Mouse (Mus musculus) liver, adult (tissue): ENCODE results near the gene Zcwpw1.

Experiments
- GATA4 ChIP-seq: IDR thresholded peaks from 2 replicates; pipeline ENCODE4 v1.6.1; 2014; ENCODE audit warnings: mild to moderate bottlenecking, low read length; ENCODE audit not compliant: insufficient replicate concordance

The Zcwpw1 gene

DNA sequence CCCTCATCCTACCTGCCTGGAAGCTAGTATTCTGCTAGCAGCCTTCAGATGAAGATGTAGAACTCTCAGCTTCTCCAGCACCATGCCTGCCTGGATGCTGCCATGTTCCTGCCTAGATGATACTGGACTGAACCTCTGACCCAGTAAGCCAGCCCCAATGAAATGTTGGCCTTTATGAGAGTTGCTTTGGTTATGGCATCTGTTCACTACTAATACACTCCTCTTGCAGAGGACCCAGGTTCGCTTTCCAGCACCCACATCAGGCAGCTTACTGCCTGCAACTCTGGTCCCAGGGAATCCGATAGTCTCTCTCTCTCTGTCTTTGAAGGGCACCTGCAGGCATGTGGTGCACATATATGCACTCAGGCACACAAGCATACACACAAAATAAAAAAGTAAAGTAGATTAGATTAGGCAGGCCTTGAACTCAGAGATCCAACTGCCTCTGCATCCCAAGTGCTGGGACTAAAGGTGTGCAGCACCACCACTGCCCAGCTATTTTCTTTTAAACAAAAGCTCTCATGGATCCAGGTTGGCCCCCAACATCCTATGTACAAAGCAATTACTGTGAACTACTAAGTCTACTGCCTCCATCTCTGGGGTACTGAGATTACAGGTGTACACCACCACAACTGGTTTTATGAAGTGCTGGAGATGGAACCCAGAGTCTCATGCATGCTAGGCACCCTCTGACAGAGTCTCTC lies 11.9 kb upstream of the Zcwpw1 start:
- no peak for TF ChIP-seq GATA4

DNA sequence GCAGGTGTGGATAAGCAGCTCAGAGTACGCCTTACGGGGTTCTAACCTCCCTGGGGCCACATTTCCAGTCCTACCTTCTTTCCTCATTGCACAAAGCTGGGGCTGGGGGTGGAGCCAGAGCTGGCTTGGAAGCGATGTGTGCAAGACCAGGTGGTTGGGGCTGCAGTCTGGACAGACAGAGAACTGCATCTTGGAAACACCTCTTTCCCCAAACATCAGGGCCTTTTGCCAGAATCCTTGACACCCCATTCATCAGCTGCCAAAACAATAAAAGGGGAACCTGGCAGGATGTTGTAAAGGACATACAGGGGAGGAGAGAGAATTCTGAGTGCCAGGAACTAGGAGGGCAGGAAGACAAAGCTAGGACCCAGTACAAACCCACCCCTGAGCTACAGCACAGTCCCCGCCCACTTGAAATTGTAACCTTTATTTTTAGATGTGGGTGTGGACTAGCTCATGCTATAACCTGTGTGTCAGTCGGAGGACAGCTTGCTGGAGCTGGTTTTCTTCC lies 11.1 kb upstream of the Zcwpw1 start:
- no peak for TF ChIP-seq GATA4

DNA sequence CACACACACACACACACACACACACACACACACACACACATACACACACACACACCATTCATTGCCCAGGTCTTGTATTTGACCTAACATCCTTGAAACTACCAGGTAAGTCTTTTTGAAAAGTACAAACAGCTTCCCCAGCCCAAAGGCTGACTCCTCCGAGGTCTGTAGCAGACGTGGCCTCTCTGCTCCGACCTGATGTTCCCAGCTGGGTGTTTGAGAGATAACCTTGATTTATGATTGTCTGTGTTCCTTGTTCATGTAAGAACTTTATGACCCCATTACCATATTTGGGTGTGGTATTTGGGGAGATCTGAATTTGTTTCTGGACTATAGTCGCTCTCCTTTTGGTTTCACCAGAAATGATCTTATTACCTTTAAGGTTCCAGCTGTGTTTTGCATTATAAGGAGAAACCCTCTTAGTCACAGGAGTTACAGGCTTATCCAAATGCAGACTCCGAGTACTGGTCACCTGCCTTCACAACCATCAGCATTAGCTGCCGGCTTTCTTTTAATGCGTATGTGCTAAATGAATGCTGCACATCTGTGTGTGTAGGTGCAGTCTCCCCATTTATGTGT lies 10.2 kb upstream of the Zcwpw1 start:
- no peak for TF ChIP-seq GATA4

DNA sequence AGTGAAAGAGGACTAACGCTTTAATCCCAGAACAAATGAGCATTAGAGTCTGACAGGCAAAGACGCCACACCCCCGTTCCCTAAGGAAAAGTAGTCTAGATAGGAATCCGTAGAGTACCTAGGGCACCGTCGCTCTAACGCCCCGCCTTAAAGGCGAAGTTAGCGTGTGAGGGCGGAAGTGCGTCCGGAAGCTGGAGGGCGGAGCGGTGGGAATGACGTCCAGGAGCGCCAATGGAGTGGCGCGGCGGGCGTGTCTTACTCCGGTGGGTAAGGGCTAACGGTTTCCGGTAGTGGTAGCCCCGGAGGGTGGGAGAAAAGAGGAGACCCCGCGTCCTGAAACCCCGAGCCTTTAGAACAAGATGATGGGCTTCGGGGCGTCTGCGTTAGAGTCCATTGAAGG lies 9.0 kb upstream of the Zcwpw1 start, which contains the start of gene Ppp1r35:
TSS of gene Ppp1r35 (plus strand) at position 215 of the 400 bp plus-strand sequence.
- peak; percentile 52; the same call in 1 of the 2 replicates for TF ChIP-seq GATA4

DNA sequence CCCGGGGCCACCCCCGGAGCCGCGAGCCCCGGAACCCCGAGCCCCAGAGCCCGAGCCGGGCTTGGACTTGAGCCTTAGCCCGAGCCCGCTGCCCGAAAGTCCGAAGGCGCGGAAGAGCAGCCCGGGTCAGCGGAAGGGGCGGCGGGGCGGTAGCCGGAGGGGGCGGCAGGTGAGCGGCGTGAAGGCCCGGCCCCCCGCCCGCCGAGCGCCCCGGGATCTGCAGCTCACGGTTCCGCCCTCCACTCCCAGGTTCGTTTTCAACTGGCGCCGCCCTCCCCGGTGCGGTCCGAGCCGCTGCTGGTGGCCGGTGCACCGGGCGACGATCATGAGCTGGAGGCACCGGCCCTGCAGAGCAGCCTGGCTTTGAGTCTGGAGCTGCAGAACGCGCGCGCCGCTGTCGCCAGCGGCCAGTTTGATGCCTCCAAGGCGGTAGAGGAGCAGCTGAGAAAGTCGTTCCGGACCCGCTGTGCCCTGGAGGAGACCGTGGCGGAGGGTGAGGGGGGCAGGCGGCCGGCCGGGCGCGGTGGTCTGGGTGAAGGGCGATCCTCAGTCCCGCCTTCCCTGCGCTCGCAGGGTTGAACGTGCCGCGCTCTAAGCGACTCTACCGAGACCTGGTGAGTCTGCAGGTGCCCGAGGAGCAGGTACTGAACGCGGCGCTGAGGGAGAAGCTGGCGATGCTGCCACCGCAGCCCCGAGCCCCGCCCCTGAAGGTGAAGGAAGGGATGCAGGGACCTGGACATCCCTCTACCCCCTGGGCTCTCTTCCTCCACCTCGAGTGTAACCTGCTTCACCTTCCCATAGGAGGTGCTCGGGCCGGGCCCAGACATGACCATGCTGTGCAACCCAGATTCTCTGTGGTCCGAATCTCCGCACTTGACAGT lies 8.3 kb upstream of the Zcwpw1 start:
- no peak for TF ChIP-seq GATA4

DNA sequence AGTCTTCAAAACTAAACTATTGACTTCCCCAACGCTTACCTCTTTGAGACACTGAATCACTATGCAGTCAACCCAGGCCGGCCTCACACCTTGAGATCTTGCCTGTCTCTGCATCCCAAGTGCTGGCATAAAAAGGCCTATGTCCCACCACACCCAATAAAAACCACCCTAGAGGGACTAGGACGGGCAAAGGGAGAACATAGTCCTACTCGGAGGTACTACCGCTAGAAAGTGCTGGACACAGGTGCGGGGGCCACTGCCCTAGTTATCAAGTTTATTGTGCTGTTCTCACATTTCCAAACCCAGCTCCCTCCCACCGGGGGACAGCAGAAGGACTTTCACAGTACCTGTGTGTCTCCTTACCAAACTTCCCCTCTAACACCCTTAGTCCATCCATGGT lies 5.9 kb upstream of the Zcwpw1 start:
- no peak for TF ChIP-seq GATA4

DNA sequence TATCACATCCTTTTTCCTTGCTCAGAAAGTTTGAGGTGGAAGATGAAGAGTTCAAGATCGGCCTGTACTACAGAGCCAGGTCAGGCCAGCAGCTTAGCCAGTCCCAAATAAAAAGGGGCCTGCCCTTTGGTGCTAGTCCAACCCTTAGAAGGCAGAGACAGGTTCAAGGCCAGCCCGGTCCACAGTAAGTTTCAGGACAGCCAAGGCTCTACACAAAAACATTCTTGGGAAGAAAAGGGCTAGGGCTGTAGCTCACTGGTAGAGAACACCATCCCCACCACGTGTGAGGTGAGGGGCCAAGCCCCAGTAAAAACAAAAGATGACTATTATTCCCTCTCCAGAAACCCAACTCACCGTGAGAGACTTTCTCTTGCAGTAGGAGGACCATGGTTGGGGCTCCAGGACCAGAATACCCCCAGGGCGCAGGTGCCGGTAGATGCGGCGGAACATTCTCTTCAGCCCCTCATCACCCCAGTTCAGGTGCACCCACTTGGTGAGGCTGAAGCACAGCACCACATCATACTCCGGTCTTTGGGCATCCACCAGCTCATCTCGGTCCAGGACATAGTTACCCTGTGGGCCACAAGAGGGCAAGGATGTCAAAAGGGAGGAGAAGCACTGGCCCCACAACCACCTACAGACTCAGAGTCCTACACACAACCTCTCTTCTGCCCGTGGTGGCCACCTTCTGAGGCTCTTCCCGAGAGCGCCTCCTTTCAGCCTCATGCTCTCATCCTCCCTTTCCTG lies 4.6 kb upstream of the Zcwpw1 start:
- no peak for TF ChIP-seq GATA4

DNA sequence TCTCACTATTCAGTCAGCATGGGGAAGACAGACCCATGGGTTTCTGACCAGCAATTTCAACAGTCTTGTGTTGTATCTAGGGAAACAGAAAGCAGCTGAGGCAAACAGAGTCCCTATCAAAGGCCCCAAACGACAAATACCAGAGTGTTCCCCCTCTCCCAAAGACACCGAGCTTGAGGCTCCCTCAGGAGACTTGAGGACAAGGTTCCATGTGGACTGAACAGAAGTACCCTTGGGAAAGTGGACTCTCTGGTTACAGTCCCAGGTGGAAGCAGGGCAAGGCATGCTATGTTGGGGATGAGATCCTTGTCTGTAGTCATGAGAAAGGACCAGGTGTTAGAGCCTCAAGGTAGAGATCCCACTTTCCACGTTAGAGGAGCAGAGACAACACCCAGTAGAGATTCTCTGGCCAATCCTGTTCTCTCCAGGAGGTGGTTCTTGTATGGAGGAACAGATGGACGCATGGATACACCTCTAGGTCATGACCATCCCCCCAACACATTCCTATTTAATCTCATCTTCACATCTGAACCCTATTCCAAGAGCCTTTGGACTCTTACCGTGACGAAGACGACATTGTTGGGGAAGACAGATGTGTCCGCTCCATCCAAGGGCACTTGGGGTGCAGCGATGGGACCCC lies 3.6 kb upstream of the Zcwpw1 start:
- no peak for TF ChIP-seq GATA4

DNA sequence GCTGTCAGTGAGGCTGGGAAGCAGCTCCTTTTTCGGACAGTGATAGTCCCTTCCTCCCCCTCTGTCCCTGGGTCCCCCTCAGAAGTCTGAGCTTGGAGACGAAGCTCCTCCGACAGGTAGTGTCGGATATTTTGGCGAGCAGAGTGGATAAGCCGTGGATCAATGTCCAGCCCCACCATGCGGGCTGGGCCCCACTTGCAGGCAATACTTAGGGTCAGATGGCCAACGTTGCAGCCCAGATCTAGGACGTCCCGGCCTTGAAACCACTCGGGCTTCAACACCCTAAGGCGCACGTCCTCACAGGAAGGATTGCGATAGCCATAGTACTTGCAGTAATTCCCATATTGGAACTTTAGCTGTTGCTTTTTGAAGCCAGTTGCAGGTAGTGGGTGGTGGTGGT lies 3.1 kb upstream of the Zcwpw1 start:
- TF ChIP-seq GATA4 = no peak

DNA sequence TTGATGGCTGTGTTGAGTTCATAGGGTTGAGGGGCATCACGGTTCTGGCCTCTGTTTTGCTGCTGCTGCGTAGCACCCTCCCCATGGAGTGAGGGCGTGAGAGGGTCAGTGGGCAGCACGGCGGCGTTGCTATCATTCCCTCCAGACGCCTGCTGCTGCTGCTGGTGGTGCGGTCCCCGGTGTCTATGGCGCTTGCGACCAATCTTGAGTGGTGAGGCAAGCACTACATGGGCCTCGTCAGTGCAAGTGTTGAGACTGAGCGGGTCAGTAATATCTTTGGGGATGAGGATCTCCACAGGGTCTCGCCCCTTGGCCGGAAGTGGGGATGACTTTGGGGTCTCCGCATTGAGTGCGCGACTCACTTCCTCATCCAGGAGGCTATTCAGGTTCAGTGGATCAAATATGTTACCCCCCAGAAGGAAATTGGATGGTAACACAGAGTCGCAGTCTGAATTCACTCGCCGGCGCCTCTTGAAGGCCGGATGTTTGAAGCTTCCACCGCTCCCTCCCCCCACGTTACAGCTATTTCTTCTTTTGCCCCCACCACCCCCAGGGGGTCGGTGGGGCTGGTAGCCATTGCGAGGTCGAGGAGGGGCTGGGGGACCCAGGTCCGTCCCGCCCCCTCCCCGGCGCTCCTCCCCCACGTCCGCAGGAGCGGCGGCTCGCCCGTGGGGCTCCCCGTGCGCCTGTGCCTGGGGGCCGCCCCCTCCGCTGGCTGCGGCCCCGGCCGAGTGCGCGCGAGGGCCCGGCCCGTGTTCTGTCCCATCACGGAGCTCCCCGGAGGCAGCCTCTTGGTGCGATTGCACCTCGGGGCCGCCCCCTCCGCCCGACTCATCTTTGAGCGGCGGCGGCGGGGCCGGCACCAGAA lies 2.2 kb upstream of the Zcwpw1 start:
- TF ChIP-seq GATA4 = no peak

DNA sequence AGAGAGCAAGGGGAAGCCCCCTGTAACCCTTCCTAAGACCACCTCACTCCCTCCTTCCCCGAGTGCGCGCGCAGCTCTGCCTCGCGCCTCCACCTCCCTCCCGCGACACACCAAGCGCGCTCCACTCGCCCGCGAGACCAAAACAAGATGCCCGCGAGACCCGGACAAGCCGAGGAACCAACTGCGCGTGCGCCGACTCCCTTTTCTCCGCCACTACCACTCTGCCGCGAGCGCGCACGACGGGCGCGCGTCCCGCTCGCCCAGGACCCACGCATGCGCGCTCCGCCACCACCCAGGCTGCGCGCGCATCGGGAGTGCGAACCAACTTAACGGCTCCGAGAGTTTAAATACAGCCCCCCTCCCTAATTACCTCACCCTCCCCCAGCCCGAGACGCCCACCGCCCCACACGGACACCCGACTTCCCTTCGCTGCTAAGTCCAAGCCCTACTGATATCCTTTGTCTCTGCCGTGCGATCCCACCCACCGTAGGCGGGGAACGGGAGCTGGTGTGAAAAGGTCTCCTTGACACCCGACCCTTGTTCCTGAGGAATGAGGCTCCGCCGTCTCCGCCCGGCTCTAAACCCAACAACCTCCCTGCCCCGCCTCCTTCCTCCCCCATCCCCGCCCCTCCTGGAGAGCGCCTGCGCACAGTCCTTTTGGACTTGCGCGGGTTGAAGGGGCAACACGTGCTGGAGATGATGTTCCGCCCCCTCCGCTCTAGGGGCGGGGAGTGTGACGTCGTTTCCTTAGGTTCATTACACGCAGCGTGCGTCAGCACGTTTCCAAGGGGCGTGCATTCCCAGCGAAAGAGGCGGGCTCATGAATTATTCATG lies 1.3 kb upstream of the Zcwpw1 start:
- no peak for TF ChIP-seq GATA4

DNA sequence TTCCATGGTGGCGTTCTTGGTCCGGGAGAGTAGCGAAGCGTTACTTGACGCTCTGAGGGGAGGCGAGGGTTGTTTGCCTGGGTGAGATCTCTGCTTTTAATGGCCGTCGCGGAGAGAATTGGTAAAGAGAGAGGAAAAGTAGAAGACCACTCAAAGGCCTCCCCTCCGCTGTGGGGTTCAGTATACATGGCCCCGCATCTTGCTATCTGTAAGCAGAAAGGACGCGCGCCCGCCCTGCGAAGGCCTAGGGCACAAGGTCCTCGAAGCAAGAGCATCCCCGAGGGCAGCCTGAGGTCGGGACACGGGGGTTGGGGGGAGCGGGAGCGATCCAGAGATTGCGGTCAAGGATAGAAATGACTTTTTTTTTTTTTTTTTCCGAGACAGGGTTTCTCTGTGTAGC lies 573 bp downstream of the Zcwpw1 start:
- no peak for TF ChIP-seq GATA4
